Mouse (Mus musculus) c-Kit-positive CD71-positive TER-119-negative erythroid progenitor cells, embryonic 14.5 days (primary cell): ENCODE data around the gene Olfr123.

Source experiments
- DNase-seq: peaks from one replicate; pipeline ENCODE4 v3.0.0-alpha.2; 2013; ENCODE audit warnings: low read depth

Gene Olfr123

DNA sequence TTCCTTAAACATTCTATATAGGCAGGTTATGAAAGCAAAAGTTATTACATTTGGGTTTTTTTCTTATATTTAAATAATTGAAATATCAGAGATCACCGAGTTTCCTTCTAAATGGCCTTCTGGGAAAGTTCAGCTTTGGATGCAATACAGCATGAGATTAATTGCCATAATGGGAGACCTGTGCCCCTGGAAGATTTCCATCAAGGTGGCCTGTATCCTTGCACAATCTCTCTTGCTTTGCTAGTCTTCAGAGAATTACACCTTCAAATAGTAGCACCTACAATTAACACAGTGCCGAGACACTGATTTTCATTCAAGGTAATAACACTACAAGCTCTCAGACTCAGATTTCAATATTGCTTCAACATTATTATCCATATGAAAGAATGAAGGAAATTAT is at the start of gene Olfr123:
Olfr123 (plus strand) TSS at position 301 of the 400 bp plus-strand sequence.
- DNase-seq, result no peak

DNA sequence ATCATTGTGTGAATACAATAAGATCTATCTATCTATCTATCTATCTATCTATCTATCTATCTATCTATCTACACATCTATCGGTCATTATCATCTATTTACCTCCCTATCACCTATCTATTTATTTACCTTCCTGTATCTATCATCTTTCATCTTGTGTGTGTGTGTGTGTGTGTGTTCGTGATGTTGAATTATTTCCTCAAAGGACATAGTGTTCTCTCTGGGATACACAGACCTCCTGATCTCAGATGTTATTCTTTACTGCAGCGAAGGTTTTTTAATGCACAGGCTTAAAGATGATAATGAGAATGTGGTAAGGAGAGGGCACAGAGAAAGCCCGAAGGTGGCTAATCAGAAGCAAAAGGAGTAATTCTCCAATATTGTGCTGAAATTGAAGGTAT is 25.0 kb upstream of the Olfr123 start, which contains the start of gene Olfr122:
Olfr122 (plus strand) TSS at position 301 of the 400 bp plus-strand sequence.
- DNase-seq, result no peak

DNA sequence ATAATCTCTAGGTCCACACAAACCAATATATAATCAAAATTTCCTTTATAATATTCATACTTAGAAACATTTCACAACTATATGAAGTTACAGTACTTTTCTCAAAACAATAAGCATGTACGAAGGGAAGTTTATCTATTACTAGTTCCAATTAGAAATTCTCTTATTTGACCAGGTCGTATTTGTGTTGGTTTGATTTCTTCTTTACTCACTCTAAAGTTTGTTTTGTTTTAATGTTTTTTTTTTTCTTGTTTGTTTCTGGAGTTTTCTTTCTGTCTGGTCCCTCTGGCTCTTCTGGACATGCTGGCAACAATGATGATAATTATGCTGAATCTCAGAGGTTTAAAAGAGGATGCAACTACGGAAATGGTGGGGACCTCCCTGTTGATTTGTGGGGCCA is 6.3 kb downstream of the Olfr123 start, which contains the start of gene Olfr124:
Olfr124 (plus strand) TSS at position 301 of the 400 bp plus-strand sequence.
- no peak for DNase-seq

DNA sequence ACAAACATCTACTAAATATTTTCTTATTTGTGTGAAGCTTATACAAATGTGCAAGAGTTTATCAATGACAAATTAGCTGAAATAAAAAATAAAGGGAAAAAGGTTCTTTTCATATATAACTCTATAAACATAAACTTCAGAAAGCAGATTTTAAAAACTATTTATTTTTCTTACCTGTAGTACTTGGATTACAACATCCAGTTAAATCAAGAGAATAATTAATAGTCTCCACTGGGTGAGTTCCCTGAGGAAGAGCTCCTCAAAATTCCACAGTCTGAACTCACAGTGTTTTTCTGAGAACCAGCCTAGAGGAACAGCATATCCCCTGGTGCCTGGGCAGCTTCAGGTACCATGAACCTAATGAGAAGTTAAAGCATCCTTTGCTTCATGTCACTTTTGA is 39.3 kb downstream of the Olfr123 start, which contains the start of gene Olfr125:
Olfr125 (plus strand) TSS at position 301 of the 400 bp plus-strand sequence.
- no peak for DNase-seq

DNA sequence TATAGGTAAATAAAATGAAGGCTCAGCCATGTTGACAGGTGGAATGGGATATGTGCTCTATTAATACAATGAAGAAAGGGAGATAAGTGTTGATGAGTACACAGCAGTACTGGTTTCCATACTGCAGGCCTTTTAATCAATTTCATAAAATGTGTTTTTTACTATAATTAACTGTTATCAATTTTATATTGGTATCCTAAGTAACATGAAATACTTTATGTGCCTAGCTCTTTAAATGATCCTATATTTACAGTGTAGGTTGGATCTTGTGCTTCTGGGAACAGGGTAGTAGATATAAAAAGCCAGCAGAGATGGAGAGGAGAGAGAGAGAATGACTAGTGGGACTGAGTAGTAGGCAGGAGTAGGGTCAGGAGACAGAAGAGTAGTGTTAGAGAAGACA is 53.9 kb downstream of the Olfr123 start, which contains the start of gene Olfr126:
Olfr126 (plus strand) TSS at position 301 of the 400 bp plus-strand sequence.
- no peak for DNase-seq
